Mouse (Mus musculus) WW6 (cell line): ENCODE measurements around the gene Ovch2.
"Not testable (repeated sequence)": the region's sequence is repeated elsewhere in the genome, so short reads cannot be mapped to it uniquely, and the experiment has no call there.

Experiments
- DNase-seq: peaks from one replicate; pipeline ENCODE4 v3.0.0-alpha.2; 2013; ENCODE audit warnings: low read depth, low spot score

The Ovch2 gene

GRCm38 (mm10) chr7:107801108-107801507 is at the start of gene Ovch2:
Gene Ovch2 (minus strand): TSS chr7:107801208.
- no peak for DNase-seq

DNA sequence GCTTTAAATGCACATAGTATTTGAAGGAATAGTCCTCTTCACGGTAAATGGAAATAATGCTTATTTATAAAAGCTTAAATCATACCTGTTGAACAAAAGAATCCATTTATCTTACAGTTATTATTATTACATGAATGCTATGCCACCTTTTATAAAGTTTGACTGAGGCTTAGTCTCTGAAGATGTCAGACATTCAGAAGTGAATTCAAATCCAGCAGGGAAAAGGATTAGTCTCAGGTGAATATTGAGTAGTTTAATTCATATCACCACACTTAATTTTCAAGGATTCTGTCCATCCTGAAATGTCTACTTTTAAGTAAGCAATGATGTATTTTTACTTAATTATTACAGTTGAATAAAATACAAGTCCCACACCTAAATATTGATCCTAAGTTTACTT is 46.4 kb upstream of the Ovch2 start, which contains the start of gene Olfr470:
Olfr470 (minus strand) TSS at position 101 of the 400 bp plus-strand sequence.
- DNase-seq = not testable (repeated sequence)

- DNase-seq = no peak
Observed at GRCm38 (mm10) chr7:107841719-107842118, 40.7 kb upstream of the Ovch2 start.

GRCm38 (mm10) chr7:107825441-107825840 is 24.4 kb upstream of the Ovch2 start, which contains the start of gene Olfr469:
Gene Olfr469 (minus strand): TSS chr7:107825541.
- not testable (repeated sequence) for DNase-seq

- DNase-seq = not testable (repeated sequence)
Observed at GRCm38 (mm10) chr7:107823867-107824266, 22.9 kb upstream of the Ovch2 start.

DNA sequence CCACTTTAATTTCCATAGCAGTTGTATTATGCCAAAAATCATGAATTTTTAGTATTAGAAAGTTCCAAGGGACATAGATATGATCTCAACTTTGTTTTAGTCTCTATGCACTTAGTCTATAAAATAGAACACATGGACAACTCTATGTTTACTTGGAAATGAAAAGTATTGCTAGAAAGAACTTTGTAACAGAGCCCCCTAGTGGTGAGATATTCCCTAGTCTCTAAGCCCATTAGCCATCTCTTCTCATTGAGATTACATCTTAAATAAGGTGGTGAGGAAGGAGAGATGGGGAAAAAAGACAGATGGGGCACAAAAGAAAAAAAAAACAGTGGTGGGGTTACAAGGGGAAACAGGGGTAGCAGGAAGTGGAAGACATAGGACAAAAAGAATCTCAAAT is 18.4 kb upstream of the Ovch2 start:
- DNase-seq = no peak

DNA sequence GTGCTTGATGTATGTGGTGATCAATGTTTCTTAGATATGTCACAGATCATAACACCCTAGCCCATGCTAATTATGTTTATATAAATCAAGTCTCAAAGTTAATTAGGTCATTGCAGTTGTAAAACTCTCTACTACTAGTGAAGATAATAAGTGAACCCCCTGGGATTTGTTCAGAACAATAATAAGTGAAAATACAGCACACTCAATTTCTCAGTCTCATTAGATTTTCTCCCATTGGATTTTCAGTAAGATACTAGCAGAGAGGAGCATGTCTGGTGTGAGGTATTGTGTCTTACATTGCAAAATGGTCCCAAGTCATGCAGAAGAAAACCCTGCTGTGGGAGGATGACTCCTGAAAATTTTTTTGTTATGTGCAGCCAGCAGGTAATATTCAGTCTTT is 11.0 kb upstream of the Ovch2 start, which contains the start of gene Olfr467:
Olfr467 (plus strand) TSS at position 301 of the 400 bp plus-strand sequence.
- no peak for DNase-seq

GRCm38 (mm10) chr7:107802138-107802537 is 1.1 kb upstream of the Ovch2 start:
- DNase-seq = no peak

DNA sequence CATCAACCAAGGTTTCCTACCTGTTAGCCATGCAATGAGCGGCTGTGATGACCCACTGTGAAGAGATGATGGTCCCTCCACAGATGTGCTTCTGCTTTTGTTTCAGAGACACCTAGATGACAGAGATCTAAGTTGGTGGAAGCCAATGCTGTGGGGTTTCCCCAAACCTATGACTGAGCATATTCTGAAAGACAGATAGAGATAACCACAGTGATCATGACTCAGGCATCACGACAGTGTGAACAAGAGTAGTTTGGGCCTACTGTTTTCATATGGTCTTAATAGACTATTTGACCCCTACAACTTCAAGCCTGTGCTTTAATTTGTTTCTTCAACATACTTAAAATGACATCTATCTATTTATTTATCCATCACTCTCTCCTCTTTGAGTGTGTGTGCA is 4.5 kb downstream of the Ovch2 start:
- no peak for DNase-seq

GRCm38 (mm10) chr7:107787977-107788620 is 12.9 kb downstream of the Ovch2 start:
- no peak for DNase-seq

DNA sequence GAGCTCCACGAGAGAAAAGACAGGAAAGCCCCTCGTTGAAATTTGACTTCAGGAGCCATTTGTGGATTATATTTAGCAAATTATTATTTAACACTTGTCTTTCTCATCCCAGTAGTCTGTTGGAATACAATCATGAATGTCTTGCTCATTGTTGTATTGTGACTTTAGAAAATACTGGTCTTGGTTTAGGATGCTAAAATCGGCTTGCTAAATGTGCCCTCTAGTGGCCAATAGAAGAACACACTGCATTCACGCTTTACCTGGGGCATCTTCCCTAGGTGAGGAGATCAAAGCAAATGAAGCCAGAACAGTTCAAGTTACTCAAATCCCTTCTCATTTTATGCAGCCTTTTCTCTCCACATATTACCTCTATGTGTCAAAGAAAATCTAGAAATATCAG is 21.4 kb downstream of the Ovch2 start:
- DNase-seq = no peak

GRCm38 (mm10) chr7:107778216-107778615 is 22.8 kb downstream of the Ovch2 start:
- DNase-seq = no peak

DNA sequence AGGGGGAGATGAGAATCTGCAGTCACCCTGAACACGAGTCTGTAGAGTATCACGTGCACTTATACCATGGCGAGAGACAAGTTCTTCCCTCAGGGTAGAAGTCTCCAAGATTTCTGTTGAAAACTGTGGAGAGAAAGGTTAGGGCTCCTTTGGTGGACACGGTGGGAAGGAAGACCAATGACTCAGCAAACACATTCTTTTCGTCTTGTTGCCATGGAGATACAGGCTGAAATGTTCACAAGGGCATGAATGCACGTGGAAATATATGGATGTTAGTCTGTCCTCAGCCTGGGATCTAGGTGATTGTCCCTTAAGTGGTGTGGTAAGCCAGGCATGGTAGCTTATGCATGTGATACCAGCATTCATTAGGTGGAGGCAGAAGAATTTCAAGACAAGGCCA is 30.2 kb downstream of the Ovch2 start:
- no peak for DNase-seq

- no peak for DNase-seq
Observed at GRCm38 (mm10) chr7:107757308-107758151, 43.5 kb downstream of the Ovch2 start, which contains the start of gene Cyb5r2. Gene Cyb5r2 (minus strand): TSS chr7:107758032.

DNA sequence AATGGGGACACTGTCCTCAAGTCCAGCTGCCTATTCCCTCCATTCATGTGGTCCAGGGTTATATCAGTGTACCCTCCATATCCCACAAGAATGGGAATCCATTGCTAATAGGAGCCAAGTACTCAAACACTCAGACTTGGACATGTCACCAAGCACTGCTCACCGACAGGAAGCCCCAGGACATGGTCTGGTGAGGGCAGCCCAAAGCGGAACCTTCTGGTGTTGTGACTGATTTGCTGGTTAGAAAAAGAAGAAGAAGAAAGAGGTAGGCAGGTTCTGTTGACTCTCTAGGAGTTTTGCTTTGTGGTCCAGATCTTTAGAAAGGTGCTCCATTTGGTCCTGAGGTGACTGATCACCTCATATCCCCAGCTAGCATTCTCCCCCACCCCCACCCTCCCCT is 44.3 kb downstream of the Ovch2 start:
- no peak for DNase-seq

DNA sequence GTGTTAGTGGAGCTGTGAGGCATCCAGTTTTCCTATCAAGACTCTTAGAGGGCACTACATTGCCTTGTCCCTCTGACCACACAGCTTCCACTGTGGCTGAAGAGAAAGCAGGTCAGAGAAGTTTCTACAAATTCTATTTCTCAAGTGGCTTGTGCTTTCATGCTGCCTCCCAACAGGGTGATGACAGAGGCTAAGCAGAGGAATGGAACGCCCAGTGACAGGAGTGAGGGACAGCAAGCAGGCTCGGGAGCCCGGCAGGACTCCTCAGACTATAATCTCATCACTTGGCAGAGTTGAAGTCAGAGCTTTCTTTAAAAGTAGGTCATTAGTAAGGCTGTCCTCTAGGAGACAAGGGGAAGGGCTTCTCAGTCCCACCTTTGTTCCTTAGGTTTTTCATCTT is 45.1 kb downstream of the Ovch2 start:
- DNase-seq = no peak

DNA sequence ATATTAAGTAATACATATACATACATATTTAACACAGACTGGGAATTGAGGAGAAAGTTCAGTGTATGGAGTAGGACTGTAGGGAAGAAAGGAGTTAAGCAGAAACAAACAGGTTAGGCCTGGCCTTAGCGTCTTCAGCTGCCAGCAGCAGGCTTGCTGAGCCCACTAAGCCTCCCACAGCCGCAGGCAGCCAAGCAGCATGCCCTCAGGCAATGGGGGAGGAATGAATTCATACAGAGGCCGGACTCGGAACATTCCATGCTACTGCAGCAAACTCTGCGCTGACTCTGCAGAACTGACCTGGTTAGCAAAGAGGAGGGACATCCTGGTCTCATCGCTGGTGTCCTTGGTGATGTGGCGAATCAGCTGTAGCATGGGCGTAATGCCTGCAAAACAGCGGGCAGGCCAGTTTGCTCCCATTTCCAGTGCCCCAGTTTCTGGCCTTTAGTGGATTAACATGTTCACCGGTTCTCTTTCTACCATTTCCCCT is 48.9 kb downstream of the Ovch2 start:
- no peak for DNase-seq

DNA sequence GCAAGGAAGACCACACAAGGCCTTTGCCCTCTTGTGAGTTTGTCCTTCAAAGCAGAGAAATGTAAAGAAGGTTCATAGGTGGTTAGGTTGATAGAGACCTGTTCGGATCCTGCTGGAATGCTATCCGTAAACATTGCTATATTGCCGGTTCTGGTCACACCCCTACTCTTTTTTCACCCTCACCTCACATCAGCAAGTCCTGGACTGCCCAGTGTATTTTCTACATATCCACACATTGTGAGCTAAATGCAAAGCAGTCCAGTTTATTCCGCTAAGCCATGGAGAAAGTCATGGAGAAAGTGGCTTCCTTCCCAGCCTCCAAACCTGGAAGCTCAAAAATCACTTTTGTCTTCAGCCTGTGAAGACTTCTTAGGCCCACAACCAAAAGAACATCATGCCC is 51.3 kb downstream of the Ovch2 start:
- DNase-seq = no peak

- no peak for DNase-seq
Observed at GRCm38 (mm10) chr7:107749270-107749669, 51.7 kb downstream of the Ovch2 start.

DNA sequence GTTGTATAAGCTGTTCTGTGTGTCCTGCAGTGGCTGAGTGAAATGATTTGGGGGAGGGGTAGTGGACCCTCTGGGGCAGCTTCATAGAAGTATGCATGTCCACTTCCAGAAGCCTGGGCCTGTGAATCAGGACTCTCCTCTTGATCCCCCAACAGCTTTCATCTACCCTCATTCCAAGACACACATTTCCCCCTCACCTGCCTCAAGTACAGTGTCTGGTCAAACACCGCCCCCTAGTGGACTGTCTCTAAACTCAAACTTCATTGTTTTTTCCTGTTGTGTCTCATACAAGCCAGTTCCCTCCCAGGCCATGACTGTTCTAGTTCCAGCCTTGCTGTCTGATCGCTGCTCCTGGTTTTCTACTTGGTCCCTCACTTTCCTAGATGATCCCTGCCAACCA is 53.1 kb downstream of the Ovch2 start:
- no peak for DNase-seq

GRCm38 (mm10) chr7:107747476-107747875 is 53.5 kb downstream of the Ovch2 start:
- no peak for DNase-seq

DNA sequence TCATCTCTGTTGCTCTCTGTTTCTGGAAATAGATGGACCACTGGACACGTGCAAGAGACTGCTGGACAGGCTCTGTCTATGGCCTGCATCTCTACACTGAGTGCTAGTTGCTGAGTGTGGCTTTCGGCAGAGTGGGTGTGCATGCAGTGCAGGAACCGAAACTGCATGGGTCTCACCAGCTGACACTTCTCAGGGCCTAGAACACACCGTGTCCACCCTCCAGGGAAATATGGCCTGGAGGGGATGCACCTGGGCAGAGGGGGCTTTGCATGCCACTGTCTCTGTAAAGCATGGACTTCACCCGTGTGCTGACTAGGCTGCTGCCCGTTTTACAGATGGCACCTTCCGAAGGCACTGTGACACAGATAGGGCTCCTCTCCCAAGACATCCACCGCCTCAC is 55.0 kb downstream of the Ovch2 start:
- DNase-seq = no peak

GRCm38 (mm10) chr7:107745111-107745510 is 55.9 kb downstream of the Ovch2 start:
- DNase-seq = no peak
